Mouse (Mus musculus) monocyte, adult 5-6 weeks (primary cell): ENCODE data around the gene Ggnbp2. TPM values are rescaled to one million over a fixed set of nuclear protein-coding genes. Genes with fewer than 3 reads are reported as not detected.
"Not testable (repeated sequence)": the region's sequence is repeated elsewhere in the genome, so short reads cannot be mapped to it uniquely, and the experiment has no call there.

ENCODE experiments used
- ATAC-seq: fragments of 153-309, 156-312 bp; replicated peaks from 2 replicates; pipeline ENCODE4 v1.8.0; 2017; ENCODE audit warnings: mild to moderate bottlenecking; ENCODE audit not compliant: low TSS enrichment, insufficient number of reproducible peaks, severe bottlenecking, poor library complexity, low FRiP score
- total RNA-seq: library from RNA; stranded (forward); fragments of 200-1000, 200-491, 200-594 nt; gene quantifications from 3 replicates; pipeline ENCODE4 v1.2.3, GENCODE M21; 2017

Ggnbp2 gene
- total RNA-seq, 1 experiment from 2014 or later: 347 TPM

DNA sequence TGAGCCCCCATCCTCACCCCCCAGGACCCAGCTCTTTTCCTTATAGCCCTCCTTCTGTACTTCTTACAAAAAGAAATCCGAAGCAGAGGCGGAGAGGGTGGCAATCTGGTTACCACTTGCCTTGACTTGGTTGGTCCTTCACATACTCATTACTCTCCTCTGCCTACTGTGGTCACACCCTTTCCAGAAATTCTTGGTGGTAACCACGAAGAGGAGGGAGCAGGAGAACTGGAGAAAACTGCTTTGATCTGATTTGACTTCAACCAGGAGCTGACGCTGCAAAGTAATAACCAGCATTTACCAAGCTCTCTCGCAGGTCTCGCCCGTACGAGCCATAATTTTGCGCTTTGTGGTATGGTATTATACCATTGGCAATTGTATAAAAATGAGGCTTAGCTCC, 10.4 kb upstream of the Ggnbp2 start:
- 0 out of 2 replicates have a peak, but pooled peaks have one; percentile 4 for ATAC-seq

DNA sequence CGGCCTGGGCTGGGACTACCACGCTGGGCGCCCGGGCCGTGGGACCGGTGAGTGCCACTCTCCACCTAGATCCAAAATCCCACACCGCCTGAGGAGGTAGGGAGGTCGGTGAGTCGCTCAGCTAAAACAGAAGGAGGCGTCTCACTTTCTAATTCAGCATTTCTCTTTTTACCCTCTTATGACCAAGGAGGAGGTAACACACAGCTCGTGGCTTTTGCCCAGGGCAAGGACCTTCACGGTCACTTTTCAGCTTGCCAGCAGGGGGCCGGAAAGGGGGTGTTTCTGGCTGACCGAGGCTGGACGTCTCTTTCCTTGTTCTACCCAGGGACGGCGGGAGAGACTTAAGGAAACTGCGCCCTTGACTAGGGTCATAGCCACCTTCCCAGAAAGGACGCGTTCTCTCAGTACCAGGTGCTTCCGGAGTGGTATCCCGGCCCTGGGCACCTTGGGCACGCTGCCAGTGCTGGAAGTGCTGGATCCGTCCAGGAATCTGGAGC, 9.9 kb upstream of the Ggnbp2 start:
- ATAC-seq: peak; percentile 71

DNA sequence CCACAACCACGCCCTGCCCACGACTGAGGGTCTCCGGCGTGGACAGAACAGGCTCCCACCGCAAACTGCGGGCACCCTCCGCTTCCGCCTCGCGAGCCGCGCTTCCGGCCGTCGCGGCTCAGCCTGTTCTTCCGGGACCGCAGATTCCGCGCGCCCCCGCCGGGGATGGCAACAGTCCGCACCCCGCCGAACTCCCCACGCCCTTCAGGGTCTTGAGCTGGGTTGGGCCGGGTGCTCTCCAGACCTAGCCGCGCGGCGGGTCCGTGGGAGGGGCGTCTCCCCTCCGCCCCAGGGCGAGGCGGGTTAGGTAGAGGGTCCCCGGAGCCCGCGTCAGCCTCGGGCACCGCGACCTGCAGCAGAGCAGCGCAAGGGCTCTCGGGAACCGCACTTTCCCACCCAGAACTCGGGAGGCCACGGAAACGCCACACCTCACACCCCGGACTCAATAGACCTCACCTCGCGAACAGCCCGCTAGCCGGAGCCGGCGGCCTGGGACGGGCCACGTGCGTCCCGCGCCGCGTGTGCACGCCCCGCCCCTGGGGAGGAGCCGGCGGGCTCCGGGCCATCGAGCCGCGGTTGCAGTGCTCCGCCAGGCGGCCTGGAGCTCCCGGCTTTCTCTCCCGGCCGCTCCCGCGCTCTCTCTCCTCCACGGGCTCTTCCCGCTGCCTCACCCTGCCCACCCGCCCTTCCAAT, 9.3 kb upstream of the Ggnbp2 start, which contains the start of the genes Myo19 and Pigw:
Gene Myo19 (plus strand): TSS at position 377 of the 693 bp plus-strand sequence.
Gene Pigw (minus strand): TSS at position 514 of the 693 bp plus-strand sequence.
- peak; percentile 72 for ATAC-seq

DNA sequence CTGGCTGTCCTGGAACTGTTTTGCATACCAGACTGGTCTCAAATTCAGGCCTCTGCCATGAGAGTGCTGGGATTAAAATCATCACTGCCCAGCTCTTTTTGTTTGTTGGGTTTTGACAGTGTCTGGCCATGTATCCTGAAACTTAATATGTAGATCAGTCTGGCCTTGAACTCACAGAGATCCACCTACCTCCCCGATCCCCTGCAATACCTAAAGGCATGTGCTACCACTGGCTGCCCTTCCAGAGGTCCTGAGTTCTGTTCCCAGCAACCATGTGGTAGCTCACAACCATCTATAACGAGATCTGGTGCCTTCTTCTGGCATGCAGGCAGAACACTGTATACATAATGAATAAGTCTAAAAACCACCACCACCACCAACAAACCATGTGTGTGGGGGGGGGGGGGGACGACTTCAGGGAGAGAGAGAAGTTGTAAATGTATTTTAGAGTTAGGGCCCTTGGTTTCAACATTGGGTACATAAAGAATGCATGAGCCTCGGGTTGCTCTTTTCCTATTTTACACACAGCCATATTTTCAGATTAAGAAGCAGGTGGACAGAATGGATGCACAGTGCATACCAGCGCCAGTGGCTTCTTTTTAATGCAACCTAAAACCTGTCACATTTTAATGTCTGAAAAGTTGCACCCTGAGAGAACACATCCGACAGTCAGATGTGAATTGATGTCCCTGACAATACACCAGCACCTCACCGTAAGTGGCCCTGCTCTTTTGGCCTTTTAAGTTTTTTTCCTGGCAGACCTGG, 8.6 kb upstream of the Ggnbp2 start:
- no peak for ATAC-seq

DNA sequence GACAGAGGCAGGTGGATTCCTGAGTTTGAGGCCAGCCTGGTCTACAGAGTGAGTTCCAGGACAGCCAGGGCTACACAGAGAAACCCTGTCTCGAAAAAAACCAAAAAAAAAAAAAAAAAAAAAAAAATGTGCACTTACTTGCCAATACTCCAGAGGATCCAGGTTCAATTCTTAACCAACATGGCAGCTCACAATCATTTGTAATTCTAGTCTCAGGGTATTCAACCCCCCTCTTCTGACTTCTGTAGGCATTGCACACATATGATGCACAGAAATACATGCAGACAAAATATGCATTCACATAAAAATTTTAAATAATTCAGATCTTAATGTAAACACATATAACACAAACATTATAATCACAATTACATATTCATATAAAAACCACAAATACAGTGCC, 5.4 kb upstream of the Ggnbp2 start:
- not testable (repeated sequence) for ATAC-seq

DNA sequence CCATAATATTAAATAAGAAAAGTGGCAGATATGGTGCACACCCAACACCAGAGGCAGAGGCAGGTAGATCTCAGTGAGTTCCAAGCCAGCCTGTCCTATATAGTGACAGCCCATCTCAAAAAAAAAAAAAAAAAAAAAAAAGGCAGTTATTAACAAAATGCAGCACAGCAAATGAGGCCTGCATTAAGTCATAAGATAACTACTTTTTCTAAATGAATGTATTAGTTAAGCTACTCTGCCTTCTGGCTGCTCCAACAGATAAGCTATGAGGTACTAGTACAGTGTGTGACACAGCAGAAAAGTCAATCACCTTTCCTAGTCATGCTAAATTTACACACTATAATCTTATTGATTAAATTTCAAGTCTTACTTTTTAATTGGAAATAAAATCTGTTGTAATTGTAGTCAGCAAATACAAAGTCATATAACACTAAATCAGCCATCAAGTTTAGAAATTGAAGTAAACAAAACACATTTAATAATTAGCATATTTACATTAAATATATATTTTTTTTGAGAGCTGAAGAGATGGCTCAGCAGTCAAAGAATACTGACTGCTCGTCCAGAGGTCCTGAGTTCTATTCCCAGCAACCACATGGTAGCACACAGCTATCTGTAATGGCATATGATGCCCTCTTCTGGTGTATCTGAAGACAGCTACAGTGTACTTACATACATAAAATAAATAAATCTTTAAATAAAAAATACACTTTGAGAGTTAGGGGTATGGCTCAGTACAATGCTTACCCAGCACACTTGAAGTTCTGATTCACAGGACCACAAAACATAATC, 2.6 kb upstream of the Ggnbp2 start:
- ATAC-seq: no peak

DNA sequence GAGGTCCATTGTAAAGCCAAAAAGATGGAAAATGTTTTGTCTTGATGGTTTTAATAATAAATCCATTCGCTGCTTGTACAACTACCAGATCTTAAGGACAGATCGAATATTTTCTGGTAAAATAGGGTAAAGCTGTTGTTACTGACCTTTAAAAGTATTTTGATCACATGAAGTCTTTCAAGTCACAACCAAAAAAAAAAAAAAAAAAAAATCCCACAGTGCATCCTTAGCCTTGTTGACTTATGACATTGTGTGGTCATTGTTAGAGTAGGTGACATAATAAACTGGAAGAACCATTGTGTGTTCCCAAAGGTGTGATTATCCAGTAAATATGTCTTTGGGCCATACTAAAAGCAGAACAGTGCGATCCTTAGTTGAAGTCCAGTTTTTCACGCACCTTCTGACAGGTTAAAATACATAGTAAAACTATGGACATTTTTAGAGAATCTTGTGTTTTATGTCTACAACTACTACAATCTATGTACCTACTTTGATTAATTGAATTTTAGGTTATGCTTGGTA, 992 bp upstream of the Ggnbp2 start:
- no peak for ATAC-seq

DNA sequence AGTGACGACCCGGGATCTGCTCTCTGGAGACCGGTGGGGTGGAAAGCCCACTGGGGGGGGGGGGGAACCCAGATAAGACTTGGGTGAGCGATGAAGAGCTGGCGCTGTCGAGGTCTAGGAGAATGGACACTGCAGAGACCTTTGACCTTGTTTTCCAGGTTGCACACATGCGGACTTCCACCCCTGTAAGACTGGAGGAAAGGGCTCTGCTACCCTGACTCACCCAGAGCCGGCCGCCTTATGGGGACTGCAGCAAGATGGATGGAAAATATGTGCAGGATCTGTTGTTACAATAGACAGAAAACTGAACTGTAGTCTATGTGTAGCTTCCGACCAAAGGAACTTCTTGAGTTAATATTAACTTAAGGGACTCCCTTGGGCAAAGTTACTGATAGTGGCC, 429 bp upstream of the Ggnbp2 start:
- ATAC-seq: no peak; the same call in 1 of the 2 replicates

DNA sequence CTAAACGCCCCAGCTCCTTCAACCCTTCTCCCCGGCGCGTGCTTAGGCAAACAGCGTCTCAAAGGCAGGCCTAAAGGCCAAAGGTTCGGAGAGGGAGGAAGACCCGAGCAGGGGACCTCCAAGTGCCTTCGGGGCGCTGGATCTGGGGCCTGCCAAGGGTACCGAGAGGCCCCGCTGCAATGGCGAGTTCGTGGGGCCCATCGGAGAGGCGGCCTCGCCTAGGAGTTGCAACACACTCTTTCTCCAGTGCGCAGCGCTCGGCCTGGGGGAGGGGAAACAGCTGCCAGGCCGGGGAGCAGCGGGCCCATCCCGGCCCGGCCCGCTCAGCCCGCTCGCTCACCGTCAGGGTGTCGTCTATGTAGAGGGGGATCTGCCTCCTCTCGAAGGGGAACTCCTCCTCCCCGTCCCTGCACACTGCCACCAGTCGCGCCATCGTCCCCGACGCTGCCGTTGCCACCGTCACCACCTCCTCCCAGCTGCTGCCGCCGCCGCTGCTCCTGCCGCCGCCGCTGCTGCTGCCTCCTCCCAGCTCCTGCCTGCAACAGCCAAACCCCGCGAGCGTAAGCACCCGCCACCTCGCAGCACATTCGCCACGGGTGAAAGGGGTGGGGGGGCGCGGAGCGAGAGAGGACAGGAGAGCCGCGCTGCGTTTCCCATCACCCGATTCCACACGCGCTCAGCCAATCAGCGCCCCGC, 932 bp downstream of the Ggnbp2 start:
- peak; percentile 74 for ATAC-seq

DNA sequence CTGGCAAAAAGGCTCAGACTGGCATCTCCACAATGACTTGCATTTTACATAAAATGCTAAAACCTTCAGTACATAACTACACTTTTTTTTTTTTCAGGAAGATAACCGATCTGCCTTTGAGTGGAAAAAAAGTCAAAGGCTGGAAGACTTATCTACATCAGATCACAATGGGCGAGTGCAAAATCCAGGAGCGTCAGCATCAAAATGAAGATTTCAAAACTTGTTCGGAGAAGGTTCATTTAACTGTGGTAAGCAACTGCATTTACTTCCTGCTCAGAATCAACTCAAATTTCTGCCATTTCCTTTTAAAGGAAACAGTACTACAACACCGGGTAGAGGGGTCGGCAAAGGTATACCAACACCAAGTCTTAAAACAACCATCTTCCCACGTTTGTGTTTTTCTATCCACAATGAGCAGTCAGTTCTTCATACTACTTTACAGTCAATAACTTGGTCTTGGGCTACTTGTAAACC, 1.8 kb downstream of the Ggnbp2 start:
- no peak for ATAC-seq

DNA sequence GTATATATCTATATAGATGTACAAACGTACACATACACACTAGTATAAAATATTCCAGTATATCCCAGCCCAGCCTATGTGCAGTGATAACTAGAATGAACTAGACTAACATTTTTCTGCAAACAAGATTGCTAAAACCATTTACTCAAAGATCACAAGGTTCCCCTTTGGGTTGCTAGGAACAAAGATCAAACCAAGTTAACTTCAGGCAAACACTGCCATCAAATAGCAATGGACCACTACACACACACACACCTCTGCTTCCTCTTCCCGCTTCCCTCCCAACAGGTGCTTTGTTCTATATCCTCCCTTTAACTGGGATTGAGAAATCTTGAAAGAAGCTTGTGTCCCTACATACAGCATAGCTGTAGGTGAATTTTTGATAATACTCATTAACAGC, 3.0 kb downstream of the Ggnbp2 start:
- ATAC-seq: no peak

DNA sequence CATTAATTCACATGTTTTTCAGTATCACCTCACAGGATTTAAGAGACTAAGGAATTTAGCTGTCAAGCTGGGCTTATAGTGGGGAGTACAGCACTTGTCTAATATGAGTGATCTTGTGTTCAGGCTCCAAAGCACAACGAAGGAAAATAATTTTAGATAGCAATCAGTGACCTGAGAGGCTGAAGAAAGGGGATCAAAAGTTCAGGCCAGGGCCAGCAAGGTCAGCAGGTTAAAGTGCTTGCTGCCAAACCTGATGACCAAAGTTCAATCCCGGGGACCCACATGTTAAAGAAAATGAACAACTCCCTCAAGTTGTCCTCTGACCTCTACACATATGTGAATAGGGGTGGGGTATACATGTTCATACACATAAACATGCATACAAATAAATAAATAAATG, 5.3 kb downstream of the Ggnbp2 start:
- no peak for ATAC-seq

DNA sequence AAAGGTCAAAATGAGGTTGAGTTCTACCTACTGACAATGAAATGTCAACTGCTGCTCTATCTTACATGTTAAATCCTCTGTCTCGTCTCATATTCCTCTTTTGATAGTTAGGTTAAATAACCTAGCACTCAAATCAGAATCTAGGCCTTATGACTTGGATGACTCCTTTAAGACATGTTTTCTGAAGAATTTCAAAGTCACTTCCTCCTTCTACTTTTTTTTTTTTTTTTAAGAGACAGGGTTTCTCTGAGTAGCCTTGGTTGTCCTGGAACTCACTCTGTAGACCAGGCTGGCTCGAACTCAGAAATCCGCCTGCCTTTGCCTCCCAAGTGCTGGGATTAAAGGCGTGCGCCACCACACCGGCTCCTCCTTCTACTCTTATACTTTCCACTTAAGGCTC, 15.3 kb downstream of the Ggnbp2 start:
- no peak for ATAC-seq

DNA sequence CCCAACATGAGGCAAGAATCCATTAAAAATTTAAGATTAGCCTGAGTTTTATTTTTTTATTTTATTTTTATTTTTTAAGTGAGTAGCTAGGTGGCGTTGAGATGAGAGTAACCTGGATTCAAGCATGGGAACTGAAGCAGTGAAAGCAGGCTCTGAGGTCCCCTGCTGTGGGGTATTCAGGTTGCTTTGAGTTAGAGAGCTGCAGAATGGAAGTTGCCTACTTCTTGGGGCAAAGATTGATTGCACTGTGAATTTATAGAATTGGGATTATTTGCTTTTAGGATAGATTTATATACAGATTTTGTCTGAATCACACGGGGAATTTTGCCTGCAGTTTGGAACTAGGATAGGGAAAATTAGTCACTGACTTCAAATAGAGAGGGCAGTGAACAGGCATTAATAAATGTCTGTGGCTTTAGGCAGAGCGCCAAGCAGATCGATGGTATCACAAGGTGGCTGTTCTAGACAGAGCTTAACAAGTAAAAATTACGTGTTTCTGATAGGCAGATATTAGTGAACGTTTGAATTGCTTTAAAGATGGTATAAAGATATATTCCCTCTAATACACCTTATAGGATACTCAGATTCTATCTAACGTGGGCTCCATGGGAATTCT, 23.0 kb downstream of the Ggnbp2 start:
- ATAC-seq: no peak

DNA sequence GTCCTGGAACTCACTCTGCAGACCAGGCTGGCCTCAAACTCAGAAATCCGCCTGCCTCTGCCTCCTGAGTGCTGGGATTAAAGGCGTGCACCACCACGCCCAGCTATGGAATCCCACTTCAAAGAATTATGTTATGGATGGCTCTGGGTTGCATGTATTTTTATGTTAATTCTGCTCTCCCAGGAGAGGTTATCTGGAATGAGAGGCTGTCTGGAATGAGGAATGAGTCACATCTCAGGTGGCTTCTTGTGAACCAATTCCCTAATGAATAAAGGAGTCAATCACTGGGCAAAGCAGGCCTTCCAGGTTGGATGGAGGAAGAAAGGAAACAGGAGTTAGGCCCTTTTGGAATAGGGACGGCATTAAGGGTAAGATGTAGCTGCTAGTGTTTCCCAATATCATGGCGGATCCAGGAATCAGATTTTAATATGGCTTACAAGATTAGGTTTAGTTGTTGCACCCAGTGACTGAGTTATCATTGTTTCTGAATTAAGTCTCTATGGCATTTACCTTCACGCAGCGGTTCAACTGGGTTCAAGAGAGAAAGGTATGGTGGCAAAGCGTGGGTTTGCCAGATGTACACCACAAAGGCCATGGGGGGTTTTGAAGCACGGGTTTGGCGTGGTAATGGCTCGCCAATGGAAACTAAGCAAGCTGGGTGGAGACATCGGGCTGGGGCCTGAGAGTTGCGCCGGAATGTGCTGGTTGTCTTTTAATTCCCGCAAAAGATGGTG, 23.7 kb downstream of the Ggnbp2 start:
- no peak for ATAC-seq

DNA sequence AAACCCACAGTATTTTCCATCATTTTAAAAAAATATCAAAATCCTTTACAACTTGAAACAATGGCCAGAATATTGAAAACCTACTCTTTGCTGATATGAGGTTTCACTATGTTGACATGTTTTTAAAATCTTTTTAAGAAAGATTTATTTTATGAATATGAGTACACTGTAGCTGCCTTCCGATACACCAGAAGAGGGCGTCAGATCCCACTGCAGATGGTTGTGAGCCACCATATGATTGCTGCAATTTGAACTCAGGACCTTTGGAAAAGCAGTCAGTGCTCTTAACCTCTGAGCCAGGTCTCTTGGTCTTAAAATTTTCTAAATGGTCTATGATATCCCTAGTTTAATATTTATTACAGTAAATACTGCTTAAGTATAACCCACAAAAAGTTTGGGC, 31.3 kb downstream of the Ggnbp2 start:
- ATAC-seq: no peak

DNA sequence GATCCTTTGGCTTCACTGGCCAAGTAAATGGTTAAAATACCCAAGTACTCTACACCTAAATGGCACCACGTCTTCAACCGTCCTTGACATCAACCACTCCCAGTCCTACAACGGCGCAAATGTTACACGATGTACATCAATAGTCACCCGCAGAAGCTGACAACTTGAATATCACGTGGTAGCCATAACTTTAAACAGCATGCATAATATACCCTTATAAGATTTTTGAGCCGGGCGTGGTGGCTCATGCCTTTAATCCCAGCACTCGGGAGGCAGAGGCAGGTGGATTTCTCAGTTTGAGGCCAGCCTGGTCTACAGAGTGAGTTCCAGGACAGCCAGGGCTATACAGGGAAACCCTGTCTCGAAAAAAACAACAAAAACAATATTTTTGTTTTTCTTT, 41.1 kb downstream of the Ggnbp2 start:
- not testable (repeated sequence) for ATAC-seq
